Mouse (Mus musculus): ENCODE results near the gene Rhod.

GRCm38 (mm10) chr19:4441090-4441591 lies 1.9 kb upstream of the Rhod start:
- TF ChIP-seq CTCF (IDR thresholded peaks at IDR 0.05; ENCODE audit: borderline replicate concordance, insufficient read depth, low read length) (no peak), POLR2A (IDR thresholded peaks at IDR 0.05; ENCODE audit: low read depth, low read length) (no peak)

Measured in embryonic fibroblast, embryonic 13.5 days (primary cell).